Mouse (Mus musculus): ENCODE measurements around the gene Ctns. TPM values are rescaled to one million over a fixed set of nuclear protein-coding genes. Genes with fewer than 3 reads are reported as not detected.
A peak's percentile ranks its signal among the peaks of the same experiment; 100 is the strongest.

The Ctns gene
- polyA plus RNA-seq (2015; fragmentation: Nextera tagmentation; extraction: Ambion mirVana): 21.1 and 22.1 TPM in 2 replicates

DNA sequence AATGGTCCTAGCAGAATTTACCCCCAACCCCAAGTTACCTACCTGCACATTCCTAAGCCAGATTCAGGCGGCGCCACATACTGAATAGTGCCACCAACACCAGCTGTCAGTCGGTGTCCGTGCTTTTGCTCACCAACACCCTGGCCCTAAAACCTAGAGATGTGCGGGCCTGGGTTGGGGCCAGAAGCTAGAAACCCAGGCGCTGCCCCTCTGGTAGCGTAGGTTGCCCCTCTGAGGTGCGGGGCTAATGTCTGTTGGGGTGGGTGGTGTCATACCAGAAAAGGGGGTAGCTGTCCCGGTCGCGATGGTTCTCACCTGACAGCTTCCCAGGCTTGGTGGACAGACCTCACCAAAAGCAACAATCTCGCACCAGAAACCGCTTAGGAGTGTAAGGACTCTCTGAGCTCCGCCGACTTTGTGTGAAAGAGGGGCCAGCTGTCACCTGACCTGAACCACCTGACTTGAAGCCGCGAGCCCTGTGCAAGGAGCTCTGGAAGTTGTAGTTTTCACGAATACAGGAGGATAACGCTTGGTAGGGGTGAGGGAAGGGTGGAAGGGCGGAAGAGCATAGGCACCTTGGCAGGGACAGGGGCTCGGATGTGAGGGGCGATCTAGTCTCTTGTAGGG is at the start of gene Ctns:
Gene Ctns, minus strand, starts transcription at position 440 of the 627 bp plus-strand sequence.
- peak; percentile 97 for ATAC-seq
- peak within 1 kb of the TSS; percentile 74 for H3K4me3 ChIP-seq (replicated peaks)
- H3K27ac ChIP-seq: peak within 1 kb of the TSS; percentile 56; the same call in 1 of the 2 replicates
- H3K36me3 ChIP-seq: peaks cover 10% of the 10 kb centered on the region
- H3K4me1 ChIP-seq (replicated peaks): peaks cover 28% of the 10 kb centered on the region
- no peaks in the 10 kb centered on the region for H3K9me3 ChIP-seq
- peak within 1 kb of the TSS; percentile 91 for H3K4me2 ChIP-seq (replicated peaks)
- under 1% methylated on average over 22 of the region's 22 CpGs for WGBS
- H3K27me3 ChIP-seq: no peaks in the 10 kb centered on the region
- peak within 1 kb of the TSS; percentile 84 for H3K9ac ChIP-seq (replicated peaks)

DNA sequence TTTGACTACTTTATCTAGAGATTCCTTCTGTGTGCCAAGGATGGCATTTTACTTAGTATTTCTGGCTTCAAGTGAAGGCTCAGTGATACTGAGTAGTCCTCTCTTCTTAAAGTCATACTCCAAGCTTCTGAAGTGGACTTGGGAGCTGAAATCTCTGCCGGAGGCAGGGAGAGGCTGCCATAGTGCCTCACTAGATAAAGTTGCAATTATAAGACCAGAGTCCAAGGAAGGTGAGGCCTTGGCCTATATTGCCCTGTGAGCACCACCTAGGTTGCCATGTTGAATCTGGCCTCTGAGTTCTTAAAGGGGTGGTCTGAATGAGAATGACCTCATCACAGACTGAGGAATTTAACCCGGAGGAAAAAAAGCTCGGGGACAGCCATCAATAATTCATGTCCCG is 43.9 kb upstream of the Ctns start:
- 87% methylated on average over 4 of the region's 4 CpGs for WGBS
- H3K4me1 ChIP-seq (replicated peaks): no peaks in the 10 kb centered on the region
- H3K27ac ChIP-seq: no peak overlapping the region
- no peak overlapping the region for H3K4me2 ChIP-seq (replicated peaks)
- H3K36me3 ChIP-seq: no peaks in the 10 kb centered on the region
- no peaks in the 10 kb centered on the region for H3K9me3 ChIP-seq
- H3K4me3 ChIP-seq (replicated peaks): no peak overlapping the region
- ATAC-seq: no peak
- H3K9ac ChIP-seq (replicated peaks): no peak overlapping the region
- H3K27me3 ChIP-seq: no peaks in the 10 kb centered on the region

DNA sequence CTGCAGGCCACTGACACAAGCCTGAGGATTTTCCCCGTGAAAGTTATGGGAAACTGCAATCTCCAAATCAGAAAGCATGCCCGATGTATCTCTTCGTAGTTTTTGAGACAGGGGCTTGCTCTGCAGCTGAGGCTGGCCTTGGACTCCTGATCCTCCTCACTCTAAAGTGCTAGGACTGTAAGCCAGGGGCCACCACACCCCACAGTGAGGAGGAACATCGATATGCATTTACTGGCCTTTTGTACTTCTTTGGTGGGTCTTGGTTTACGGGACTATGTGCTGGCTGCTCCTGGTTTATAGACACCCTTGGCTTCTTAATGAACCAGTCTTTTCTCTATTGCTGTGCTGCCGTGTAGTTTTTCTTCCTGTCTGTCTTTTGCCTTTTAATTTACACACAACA is 43.4 kb upstream of the Ctns start:
- Histone ChIP-seq H3K4me3 (replicated peaks) (no peak overlapping the region), H3K4me1 (replicated peaks) (no peaks in the 10 kb centered on the region), H3K9me3 (no peaks in the 10 kb centered on the region), H3K9ac (replicated peaks) (no peak overlapping the region), H3K27ac (no peak overlapping the region), H3K4me2 (replicated peaks) (no peak overlapping the region), H3K36me3 (no peaks in the 10 kb centered on the region), H3K27me3 (no peaks in the 10 kb centered on the region)
- 89% methylated on average over 6 of the region's 6 CpGs for WGBS
- ATAC-seq: no peak

DNA sequence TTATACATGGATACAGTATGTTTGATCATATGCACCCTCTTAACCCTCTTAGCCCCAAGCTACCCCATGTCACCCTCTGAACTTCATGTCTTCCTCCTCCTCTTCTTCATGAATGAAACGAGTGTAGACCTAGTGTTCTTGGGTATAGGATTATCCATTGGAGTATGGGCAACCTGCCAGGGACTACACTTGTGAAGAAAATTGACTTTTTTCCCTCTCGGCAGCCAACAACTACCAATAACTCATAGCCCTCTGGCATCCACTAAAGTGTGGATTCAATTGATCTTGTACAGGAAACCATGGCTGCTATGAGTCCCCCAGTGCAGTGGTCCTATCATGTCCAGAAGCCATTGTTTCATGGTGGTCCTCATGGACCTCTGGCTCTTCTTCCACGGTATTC is 37.9 kb upstream of the Ctns start:
- Histone ChIP-seq H3K4me1 (replicated peaks) (no peaks in the 10 kb centered on the region), H3K27me3 (no peaks in the 10 kb centered on the region), H3K4me3 (replicated peaks) (no peak overlapping the region), H3K4me2 (replicated peaks) (no peak overlapping the region), H3K36me3 (no peaks in the 10 kb centered on the region), H3K9me3 (no peaks in the 10 kb centered on the region), H3K9ac (replicated peaks) (no peak overlapping the region), H3K27ac (no peak overlapping the region)
- no peak for ATAC-seq
- 85% methylated on average over 3 of the region's 3 CpGs for WGBS

DNA sequence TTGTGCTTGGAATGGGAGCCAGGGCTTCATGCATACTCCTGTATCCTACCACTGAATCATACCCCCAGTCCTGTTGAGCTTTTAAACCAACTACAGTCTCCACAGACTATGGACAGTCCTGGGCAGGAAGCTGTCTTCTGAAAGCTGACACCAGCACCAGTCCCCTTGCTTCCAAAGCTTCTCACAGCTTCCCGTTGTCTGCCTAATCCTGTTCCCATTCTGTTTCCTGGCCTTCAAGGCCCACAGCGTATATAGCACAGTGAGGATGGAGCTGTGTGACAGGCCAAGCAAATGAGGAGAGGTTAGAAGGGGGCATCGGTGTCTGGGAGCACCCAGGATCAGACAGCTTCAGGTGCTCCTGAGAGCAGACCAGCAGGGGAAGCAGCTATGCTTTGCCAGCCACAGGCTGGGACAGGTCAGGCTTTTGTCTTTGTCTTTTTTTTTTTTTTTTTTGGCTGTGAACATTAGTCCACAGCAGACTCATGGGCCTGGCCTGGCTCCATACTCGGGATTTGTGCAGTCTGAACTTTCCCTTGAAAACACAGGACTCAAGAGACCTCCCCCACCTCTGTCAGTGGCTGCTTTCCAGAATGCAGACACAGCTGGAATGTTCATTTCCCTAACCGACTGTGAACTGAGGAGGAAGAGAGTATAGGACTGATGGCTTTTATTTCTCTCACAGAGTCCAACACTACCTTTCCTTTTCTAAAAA is 37.3 kb upstream of the Ctns start:
- no peak overlapping the region for H3K4me2 ChIP-seq (replicated peaks)
- WGBS: 49% methylated on average over 5 of the region's 5 CpGs
- H3K27ac ChIP-seq: no peak overlapping the region
- no peaks in the 10 kb centered on the region for H3K36me3 ChIP-seq
- H3K4me1 ChIP-seq (replicated peaks): no peaks in the 10 kb centered on the region
- H3K9ac ChIP-seq (replicated peaks): no peak overlapping the region
- H3K4me3 ChIP-seq (replicated peaks): no peak overlapping the region
- ATAC-seq: no peak
- no peaks in the 10 kb centered on the region for H3K27me3 ChIP-seq
- H3K9me3 ChIP-seq: no peaks in the 10 kb centered on the region

DNA sequence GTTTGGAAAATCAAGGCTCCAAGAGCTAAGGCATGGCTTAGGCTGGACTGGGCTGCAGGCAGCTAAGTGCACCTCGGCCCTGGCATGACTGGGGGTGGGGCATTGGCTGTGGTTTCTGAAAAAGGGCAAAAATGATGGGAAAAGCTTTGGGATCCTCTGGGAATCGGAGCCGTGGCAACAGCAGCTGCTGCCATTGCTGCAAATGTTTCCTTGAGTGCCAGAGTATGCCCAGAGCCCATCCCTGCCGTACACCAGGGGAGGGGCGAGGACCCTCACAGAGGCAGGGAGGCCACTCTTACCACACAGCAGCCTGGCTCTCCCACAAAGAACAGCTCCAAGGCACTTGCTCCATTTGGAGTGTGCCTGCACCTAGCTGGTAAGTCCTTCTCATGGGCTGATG is 35.1 kb upstream of the Ctns start, which contains the start of gene Trpv1:
Gene Trpv1, plus strand, starts transcription at position 301 of the 400 bp plus-strand sequence.
- H3K4me3 ChIP-seq (replicated peaks): no peak within 1 kb of the TSS
- no peak within 1 kb of the TSS for H3K27ac ChIP-seq
- peaks cover 4% of the 10 kb centered on the region for H3K9me3 ChIP-seq
- no peaks in the 10 kb centered on the region for H3K27me3 ChIP-seq
- H3K36me3 ChIP-seq: no peaks in the 10 kb centered on the region
- peak; percentile 40; the same call in 1 of the 2 replicates for ATAC-seq
- H3K9ac ChIP-seq (replicated peaks): no peak within 1 kb of the TSS
- WGBS: 85% methylated on average over 5 of the region's 5 CpGs
- H3K4me1 ChIP-seq (replicated peaks): no peaks in the 10 kb centered on the region
- no peak within 1 kb of the TSS for H3K4me2 ChIP-seq (replicated peaks)

DNA sequence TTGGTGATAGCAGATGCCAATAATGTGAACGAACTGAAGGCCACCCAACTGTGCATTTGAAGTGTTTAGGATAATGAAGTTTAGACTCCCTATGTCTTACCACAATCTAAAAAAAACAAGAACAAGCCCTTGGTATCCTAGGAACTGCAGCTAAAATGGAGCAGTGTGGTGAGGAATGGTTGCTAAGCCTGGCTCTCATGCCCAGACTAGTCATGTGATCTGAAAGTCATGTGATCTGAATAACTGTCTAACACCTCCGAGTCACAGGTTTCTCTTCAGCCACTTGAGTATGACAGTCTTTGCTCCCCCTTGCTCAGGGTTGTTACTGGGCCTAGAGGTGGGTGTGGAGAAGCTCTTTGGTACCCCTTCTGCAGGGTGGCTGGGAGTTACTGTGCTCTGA is 33.7 kb upstream of the Ctns start:
- no peak overlapping the region for H3K4me2 ChIP-seq (replicated peaks)
- ATAC-seq: no peak
- H3K27me3 ChIP-seq: no peaks in the 10 kb centered on the region
- no peak overlapping the region for H3K9ac ChIP-seq (replicated peaks)
- no peaks in the 10 kb centered on the region for H3K4me1 ChIP-seq (replicated peaks)
- peaks cover 8% of the 10 kb centered on the region for H3K9me3 ChIP-seq
- 75% methylated on average over 2 of the region's 2 CpGs for WGBS
- no peaks in the 10 kb centered on the region for H3K36me3 ChIP-seq
- no peak overlapping the region for H3K27ac ChIP-seq
- no peak overlapping the region for H3K4me3 ChIP-seq (replicated peaks)

DNA sequence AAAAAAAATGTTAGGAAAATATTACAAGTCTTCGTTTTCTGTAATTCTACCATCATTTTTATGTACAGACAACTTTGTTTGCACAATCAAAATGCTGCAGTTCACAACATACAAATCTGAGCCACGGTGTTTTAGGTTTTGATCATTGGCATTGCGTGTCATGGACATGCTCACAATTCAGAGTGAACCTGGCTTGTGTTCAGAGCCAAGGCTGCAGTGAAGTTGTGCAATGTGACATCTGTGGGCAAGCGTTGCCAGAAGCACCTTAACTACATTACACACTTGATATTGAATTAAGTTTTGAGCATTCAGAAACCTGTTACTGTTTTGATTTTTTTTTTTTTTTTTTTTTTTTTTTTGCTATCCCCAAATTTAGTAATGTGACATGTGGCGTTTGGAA is 31.2 kb upstream of the Ctns start:
- H3K9ac ChIP-seq (replicated peaks): no peak overlapping the region
- ATAC-seq: no peak
- H3K27me3 ChIP-seq: no peaks in the 10 kb centered on the region
- no peak overlapping the region for H3K27ac ChIP-seq
- 87% methylated on average over 5 of the region's 5 CpGs for WGBS
- H3K36me3 ChIP-seq: no peaks in the 10 kb centered on the region
- H3K4me2 ChIP-seq (replicated peaks): no peak overlapping the region
- H3K4me1 ChIP-seq (replicated peaks): no peaks in the 10 kb centered on the region
- H3K9me3 ChIP-seq: peaks cover 8% of the 10 kb centered on the region
- no peak overlapping the region for H3K4me3 ChIP-seq (replicated peaks)

DNA sequence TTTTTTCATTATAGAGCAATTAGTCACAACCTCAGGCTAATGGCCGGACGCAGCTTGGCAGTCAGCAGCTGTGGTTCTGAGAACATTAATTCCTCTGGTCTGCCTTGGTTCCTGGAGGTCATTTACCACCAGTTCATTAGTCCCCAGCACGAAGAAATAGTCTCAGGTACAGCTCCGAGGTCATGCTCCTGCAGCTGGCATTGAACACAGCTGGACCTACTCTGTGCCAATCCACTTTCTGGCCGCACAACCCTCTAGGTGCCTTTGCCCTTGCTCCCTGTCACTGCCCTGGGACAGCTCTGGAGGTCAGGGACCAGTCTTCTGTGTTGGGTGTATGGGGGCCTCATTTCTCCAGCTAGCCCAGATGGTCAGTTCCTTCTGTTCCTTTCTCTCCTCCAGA is 30.0 kb upstream of the Ctns start:
- H3K4me2 ChIP-seq (replicated peaks): no peak overlapping the region
- no peak for ATAC-seq
- no peaks in the 10 kb centered on the region for H3K36me3 ChIP-seq
- peaks cover 8% of the 10 kb centered on the region for H3K9me3 ChIP-seq
- H3K4me3 ChIP-seq (replicated peaks): no peak overlapping the region
- no peak overlapping the region for H3K27ac ChIP-seq
- 83% methylated on average over 5 of the region's 5 CpGs for WGBS
- no peak overlapping the region for H3K9ac ChIP-seq (replicated peaks)
- no peaks in the 10 kb centered on the region for H3K4me1 ChIP-seq (replicated peaks)
- H3K27me3 ChIP-seq: no peaks in the 10 kb centered on the region

DNA sequence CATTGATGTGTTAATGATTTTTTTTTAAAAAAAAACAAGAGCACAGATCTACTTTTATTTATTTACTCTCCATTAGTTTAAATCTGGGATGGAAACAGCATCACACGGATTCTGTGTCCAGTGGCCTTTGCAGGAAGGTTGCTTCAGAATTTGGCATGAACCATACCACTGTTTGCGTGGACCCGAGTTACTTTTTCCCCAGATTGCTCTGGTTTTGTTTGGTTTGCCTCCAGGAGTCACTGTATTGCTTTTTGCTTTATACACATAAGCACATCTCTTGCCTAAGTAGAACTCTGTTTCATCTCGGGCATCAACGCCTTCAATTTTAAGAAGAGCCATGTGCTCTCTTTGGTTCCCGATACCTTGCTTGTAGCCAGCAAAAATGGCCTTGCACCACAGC is 27.0 kb upstream of the Ctns start:
- no peak overlapping the region for H3K9ac ChIP-seq (replicated peaks)
- peaks cover 8% of the 10 kb centered on the region for H3K9me3 ChIP-seq
- no peaks in the 10 kb centered on the region for H3K4me1 ChIP-seq (replicated peaks)
- no peaks in the 10 kb centered on the region for H3K36me3 ChIP-seq
- no peaks in the 10 kb centered on the region for H3K27me3 ChIP-seq
- no peak overlapping the region for H3K27ac ChIP-seq
- WGBS: 94% methylated on average over 6 of the region's 6 CpGs
- no peak overlapping the region for H3K4me3 ChIP-seq (replicated peaks)
- H3K4me2 ChIP-seq (replicated peaks): no peak overlapping the region
- ATAC-seq: no peak

DNA sequence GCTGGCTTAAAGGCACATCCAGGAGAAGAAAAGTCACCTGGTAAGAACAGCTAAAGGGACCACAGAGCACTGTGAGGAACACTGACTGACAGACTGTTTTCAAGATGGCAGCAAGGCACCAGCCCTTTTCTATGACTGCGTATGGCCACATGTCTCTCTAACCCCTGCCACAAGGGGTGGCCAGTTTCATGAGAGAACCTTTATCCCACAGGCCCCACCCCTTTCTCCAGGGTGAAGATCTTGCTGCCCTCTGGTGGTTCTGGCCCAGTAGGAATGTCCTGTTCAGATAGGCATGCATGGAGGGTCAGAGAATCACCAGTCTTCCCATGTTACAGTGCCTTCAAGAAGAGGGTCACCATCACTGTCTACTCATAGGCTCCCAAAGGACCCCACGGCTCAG is 25.1 kb upstream of the Ctns start:
- 78% methylated on average over 2 of the region's 2 CpGs for WGBS
- H3K4me1 ChIP-seq (replicated peaks): no peaks in the 10 kb centered on the region
- H3K4me3 ChIP-seq (replicated peaks): no peak overlapping the region
- no peak overlapping the region for H3K4me2 ChIP-seq (replicated peaks)
- no peaks in the 10 kb centered on the region for H3K27me3 ChIP-seq
- no peaks in the 10 kb centered on the region for H3K36me3 ChIP-seq
- H3K9ac ChIP-seq (replicated peaks): no peak overlapping the region
- peaks cover 4% of the 10 kb centered on the region for H3K9me3 ChIP-seq
- ATAC-seq: no peak
- no peak overlapping the region for H3K27ac ChIP-seq

DNA sequence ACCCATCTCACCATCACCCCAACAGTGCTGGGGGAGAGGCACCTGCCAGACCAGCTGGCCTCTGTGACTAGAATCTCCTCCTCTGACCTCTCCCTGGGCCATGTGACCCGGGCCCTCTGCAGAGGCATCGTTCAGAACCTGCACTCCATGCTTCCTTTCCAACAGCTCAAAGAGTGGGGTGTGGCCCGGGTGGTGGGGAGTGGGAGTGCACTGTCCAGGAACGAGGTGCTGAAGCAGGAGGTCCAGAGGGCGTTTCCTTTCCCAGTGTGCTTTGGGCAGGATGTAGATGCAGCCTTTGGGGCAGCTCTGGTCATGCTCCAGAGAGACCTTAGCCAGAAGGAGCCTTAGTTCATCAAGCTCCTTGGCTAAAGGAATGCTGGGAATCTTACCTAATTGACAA is 24.0 kb upstream of the Ctns start:
- Histone ChIP-seq H3K27me3 (no peaks in the 10 kb centered on the region), H3K4me1 (replicated peaks) (no peaks in the 10 kb centered on the region), H3K4me2 (replicated peaks) (no peak overlapping the region), H3K36me3 (no peaks in the 10 kb centered on the region), H3K27ac (no peak overlapping the region), H3K9me3 (no peaks in the 10 kb centered on the region), H3K9ac (replicated peaks) (no peak overlapping the region), H3K4me3 (replicated peaks) (no peak overlapping the region)
- no peak for ATAC-seq
- 58% methylated on average over 5 of the region's 5 CpGs for WGBS
